Mouse (Mus musculus) embryonic fibroblast, embryonic 13.5 days (primary cell): ENCODE data around the gene Unc45a. TPM values are rescaled to one million over a fixed set of nuclear protein-coding genes. Genes with fewer than 3 reads are reported as not detected.

Source experiments
- H3K27ac ChIP-seq: 2 replicates; pipeline ENCODE4 v1.5.1; 2012; ENCODE audit warnings: low read length, control low read depth, inconsistent platforms; ENCODE audit not compliant: insufficient read depth
- H3K4me1 ChIP-seq: 2 replicates; pipeline ENCODE4 v1.6.1; 2011; ENCODE audit warnings: low read length; ENCODE audit not compliant: control insufficient read depth, insufficient read depth
- H3K4me3 ChIP-seq: 2 replicates; pipeline ENCODE4 v1.5.1; 2011; ENCODE audit warnings: mild to moderate bottlenecking, control low read depth, low read length; ENCODE audit not compliant: insufficient read depth
- CTCF ChIP-seq: IDR thresholded peaks from 2 replicates; pipeline ENCODE4 v1.5.1; 2011; ENCODE audit warnings: mild to moderate bottlenecking, control low read depth, low read length, moderate library complexity, borderline replicate concordance; ENCODE audit not compliant: insufficient read depth
- POLR2A ChIP-seq: IDR thresholded peaks from 2 replicates; pipeline ENCODE4 v1.6.1; 2011; ENCODE audit warnings: low read depth, mild to moderate bottlenecking, control low read depth, low read length, moderate library complexity
- polyA plus RNA-seq: library from polyadenylated mRNA; stranded (reverse); fragments of >200 nt; gene quantifications from 2 replicates; pipeline ENCODE4 v1.2.4, GENCODE M21; 2011; ENCODE audit warnings: low read depth; ENCODE audit not compliant: missing spikeins, insufficient read length

Gene Unc45a
- polyA plus RNA-seq, 1 experiment = 34.4 TPM

DNA sequence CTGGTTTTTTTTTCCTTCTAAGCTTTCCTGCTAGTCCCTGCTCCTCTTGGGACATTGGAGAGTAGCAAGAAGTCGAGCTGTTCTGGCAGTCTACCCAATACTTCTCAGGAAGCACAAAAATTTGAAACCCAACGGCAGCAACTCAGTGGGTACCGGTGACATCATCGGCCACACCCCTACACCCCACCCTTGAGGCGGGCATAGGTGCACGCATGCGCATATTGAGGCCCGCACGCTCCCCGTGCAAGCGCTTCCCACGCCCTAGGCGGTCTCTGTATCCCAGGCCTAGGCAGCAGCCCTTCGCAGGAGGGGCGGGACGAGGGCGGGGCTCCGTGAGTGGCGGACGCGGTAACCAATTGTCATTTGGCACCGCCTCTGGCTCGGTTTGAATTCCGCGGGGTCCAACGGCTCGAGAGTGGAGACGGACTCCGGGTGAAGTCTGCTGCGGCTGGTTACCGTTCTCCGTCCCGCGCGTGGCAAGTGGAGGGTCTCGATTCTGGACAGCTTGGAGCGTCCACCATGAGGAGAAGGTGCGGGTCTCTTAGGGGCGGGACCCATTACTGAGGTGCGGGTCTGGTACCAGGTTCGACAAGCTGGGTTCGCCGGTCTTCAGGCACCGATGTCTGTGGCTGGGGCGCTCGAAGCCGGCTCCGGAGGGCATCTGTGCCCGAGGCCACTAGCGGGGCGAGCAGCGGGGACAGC lies 46.6 kb downstream of the Unc45a start, which contains the start of gene Prc1:
TSS of gene Prc1 (plus strand) at position 389 of the 702 bp plus-strand sequence.
- H3K4me1 ChIP-seq = peaks cover 9% of the 10 kb centered on the region
- H3K27ac ChIP-seq = peak within 1 kb of the TSS; percentile 71
- TF ChIP-seq POLR2A (peak; percentile 87), CTCF (no peak)
- H3K4me3 ChIP-seq = peak within 1 kb of the TSS; percentile 78

DNA sequence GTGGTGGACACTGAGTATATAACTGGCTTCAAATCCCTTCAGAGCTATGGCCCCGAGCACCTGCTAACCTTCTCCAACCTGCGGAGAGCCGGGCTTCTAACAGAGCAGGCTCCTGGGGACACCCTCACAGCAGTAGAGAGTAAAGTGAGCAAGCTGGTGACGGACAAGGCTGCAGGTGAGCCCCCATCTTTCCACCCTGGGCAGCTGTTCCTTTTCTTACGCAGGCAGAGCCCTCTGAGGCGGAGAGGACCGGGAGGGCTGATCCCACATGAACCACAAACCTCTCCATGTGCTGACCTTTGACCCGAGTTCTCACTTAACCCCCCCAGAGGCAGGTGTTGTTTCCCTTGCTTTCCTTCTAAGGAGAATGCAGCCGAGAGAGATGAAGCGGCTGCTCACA lies 53.1 kb downstream of the Unc45a start:
- H3K4me1 ChIP-seq = no peaks in the 10 kb centered on the region
- H3K27ac ChIP-seq = no peak overlapping the region
- no peak for TF ChIP-seq CTCF
- no peak for TF ChIP-seq POLR2A
- no peak overlapping the region for H3K4me3 ChIP-seq

DNA sequence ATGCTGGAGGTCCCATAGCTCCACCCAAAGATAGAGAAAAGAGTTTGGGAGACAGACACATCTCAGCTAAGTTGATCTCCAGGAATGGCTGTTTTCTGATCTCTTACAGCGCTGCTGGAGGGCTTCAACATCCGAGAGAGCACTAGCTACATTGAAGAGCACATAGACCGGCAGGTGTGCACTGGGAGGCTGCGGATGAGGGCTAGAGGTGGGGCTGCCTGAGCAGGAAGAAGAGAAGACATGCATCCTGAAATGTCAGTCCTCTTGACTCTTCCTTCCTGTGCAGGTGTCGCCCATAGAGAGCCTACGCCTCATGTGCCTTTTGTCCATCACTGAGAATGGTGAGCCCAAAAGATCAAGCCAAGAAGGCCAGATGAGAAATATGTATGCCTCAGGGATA lies 55.1 kb downstream of the Unc45a start:
- Histone ChIP-seq H3K4me3 (no peak overlapping the region), H3K27ac (no peak overlapping the region), H3K4me1 (no peaks in the 10 kb centered on the region)
- no peak for TF ChIP-seq CTCF
- TF ChIP-seq POLR2A = no peak

DNA sequence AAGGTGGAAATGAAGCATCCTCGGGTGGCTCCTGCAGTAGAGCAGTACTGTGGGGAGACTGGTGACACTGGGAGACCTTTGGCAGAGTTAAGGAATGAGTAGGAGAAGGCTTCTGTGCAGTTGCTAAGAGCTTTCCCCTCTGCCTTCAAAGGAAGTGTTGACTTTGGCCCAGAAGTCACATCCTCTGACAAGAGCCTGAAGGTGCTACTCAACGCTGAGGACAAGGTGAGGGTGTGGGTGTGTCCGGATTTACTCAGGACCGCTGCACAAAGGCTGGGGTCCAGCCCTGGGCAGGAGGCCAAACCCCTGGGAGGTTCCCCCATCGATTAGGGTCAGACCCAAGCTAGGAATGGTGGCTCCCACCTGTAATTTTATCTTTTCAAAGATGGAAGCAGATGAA lies 56.4 kb downstream of the Unc45a start:
- TF ChIP-seq CTCF = no peak
- TF ChIP-seq POLR2A = no peak
- no peaks in the 10 kb centered on the region for H3K4me1 ChIP-seq
- no peak overlapping the region for H3K27ac ChIP-seq
- no peak overlapping the region for H3K4me3 ChIP-seq

DNA sequence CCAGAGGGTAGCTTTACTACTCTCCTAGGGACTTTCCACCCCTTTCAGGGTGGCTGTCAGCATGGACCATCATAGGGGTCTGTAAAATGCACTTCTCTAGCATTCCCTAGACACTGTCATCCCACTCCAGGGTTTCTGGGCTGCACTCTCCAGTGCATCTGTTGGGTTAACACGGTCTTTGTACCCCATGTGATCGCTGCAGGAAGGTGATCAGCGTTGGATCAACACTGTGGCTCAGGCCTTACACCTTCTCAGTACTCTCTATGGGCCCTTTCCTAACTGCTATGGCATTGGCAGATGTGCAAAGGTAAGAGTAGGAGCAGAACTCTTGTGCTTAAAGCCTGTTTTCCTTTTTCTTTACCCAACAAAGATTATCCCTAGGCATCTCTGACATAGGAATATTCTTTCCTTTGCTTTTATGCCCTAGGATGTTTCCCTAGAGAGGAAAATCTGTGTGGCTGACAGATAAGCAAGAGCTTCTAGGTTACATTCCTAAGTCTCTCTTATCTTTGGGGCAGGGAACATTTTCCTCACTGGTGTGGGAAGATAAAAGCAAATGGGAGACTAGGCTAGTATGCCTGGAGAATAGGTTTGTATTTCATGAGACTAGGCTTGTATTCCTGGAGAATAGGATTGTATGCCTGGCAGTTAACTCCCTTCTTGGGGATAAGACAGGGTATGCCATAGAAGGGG lies 57.4 kb downstream of the Unc45a start:
- TF ChIP-seq CTCF (no peak), POLR2A (no peak)
- no peak overlapping the region for H3K4me3 ChIP-seq
- H3K27ac ChIP-seq = no peak overlapping the region
- no peaks in the 10 kb centered on the region for H3K4me1 ChIP-seq

DNA sequence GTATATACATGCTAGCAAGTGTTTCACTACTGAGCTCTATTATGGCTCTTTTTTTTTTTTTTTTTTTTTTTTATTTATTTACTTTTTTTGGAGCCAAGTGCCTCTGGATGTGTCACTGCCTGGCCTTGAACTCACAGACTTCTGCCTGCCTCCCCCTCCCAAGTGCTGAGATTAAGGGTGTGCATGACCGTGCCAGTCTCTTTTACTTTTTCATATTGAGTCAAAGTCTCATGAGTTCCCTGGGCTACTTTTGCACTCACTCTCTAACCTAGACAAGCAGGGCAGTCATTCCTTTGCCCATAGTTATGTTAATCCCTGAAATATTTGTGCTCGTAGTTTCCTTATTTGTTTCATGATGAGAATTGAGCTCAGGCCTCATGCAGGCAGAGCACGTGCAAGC lies 59.2 kb downstream of the Unc45a start:
- Histone ChIP-seq H3K27ac (no peak overlapping the region), H3K4me1 (no peaks in the 10 kb centered on the region), H3K4me3 (no peak overlapping the region)
- TF ChIP-seq CTCF (no peak), POLR2A (no peak)

DNA sequence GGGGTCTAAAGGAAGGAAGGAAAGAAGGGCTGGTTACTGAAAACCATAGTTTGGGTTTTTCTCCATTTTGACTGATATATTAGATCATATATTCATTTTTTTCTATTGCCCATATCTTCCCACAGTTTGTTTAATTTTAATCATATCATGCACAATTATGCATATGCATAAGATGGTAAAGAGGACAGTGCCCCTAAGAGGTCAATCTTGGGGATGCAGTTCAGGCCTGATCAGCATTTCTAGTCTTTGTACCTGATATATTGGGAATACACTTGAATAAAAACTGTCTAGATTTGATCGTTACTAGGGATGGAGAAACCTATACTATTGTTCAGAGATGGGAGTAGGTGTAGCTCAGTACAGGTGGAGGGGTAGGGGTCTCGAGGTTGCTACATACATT lies 59.8 kb downstream of the Unc45a start:
- no peak for TF ChIP-seq POLR2A
- TF ChIP-seq CTCF = no peak
- H3K27ac ChIP-seq = no peak overlapping the region
- H3K4me1 ChIP-seq = no peaks in the 10 kb centered on the region
- no peak overlapping the region for H3K4me3 ChIP-seq

DNA sequence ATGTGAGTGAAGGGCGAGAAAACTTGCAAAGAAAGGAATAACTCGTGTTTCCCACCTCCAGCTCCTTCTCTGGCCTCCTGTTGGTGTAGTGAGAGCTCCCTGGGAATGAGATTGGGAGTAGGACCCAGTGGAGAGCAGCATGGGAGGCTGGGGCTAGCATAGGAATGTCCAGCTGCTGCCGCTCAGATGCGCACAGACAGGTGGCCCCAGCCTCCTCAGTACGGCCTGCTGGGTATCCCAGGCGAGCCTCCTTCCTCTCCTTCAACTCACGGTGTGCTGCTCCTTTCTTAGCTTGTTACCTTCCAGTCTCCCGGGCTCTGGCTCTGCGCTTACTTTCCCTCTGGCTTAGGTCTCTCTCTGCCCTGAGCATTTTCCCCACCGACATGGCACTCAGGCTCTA lies 60.8 kb downstream of the Unc45a start:
- TF ChIP-seq CTCF = no peak
- TF ChIP-seq POLR2A = no peak
- H3K27ac ChIP-seq = no peak overlapping the region
- no peak overlapping the region for H3K4me3 ChIP-seq
- no peaks in the 10 kb centered on the region for H3K4me1 ChIP-seq

DNA sequence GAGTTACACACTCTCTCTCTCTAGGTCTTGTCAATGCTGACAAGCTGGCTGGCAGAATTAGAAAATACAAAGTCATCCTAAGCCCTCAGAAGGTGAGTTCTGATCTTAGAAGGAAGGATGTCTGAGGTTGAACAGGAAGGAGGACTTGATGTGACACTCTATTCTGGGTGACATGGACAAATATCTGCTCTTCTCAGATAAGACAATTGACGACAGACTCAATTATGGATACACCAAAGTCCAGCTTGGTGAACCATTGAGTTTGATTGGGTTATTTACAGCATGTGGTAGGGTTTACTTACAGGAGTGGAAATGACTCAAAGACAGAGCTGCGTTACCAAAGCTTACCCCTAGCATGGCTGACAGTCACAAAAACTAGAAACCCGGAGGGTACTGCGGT lies 64.4 kb downstream of the Unc45a start:
- Histone ChIP-seq H3K27ac (no peak overlapping the region), H3K4me3 (no peak overlapping the region), H3K4me1 (no peaks in the 10 kb centered on the region)
- TF ChIP-seq POLR2A = no peak
- TF ChIP-seq CTCF = no peak

Other genes with a start within 250 kb of the Unc45a start
- 84.2 and 116 TPM in 2 replicates for gene Idh2, start 225.6 kb downstream of the Unc45a start, polyA plus RNA-seq
- 6.4 and 8.0 TPM in 2 replicates for gene Sema4b, start 154.2 kb downstream of the Unc45a start, polyA plus RNA-seq
- gene Cib1, start 108.2 kb downstream of the Unc45a start, polyA plus RNA-seq = 33.3 and 35.1 TPM in 2 replicates
- gene Gdpgp1, start 108.1 kb downstream of the Unc45a start, polyA plus RNA-seq = 1.8 and 2.2 TPM in 2 replicates
- gene Ttll13, start 94.6 kb downstream of the Unc45a start, polyA plus RNA-seq = 0.63 TPM in 1 of 2 replicates, not detected in the other
- 15.8 and 17.4 TPM in 2 replicates for gene Ngrn, start 79.8 kb downstream of the Unc45a start, polyA plus RNA-seq
- gene Vps33b, start 71.4 kb downstream of the Unc45a start, polyA plus RNA-seq = 10.7 and 12.0 TPM in 2 replicates
- gene Prc1, start 46.6 kb downstream of the Unc45a start, polyA plus RNA-seq = 94.6 and 124 TPM in 2 replicates
- 11.8 and 19.0 TPM in 2 replicates for gene Rccd1, start 16.6 kb downstream of the Unc45a start, polyA plus RNA-seq
- 12.2 and 15.4 TPM in 2 replicates for gene Hddc3, start 2.1 kb upstream of the Unc45a start, polyA plus RNA-seq
- gene Man2a2, start 30.4 kb upstream of the Unc45a start, polyA plus RNA-seq = 47.6 and 55.1 TPM in 2 replicates
- 7.5 and 7.9 TPM in 2 replicates for gene Fes, start 46.9 kb upstream of the Unc45a start, polyA plus RNA-seq
- gene Furin, start 64.4 kb upstream of the Unc45a start, polyA plus RNA-seq = 71.5 and 83.7 TPM in 2 replicates
- gene Blm, start 194.1 kb upstream of the Unc45a start, polyA plus RNA-seq = 19.4 and 25.0 TPM in 2 replicates